Mouse (Mus musculus): ENCODE measurements at regions not wholly inside any gene's neighbourhood (a gene's known extent, or its start where the extent isn't known, plus 50 kb on each side); places are given as distances from the start of the nearest gene placed in this dataset.

DNA sequence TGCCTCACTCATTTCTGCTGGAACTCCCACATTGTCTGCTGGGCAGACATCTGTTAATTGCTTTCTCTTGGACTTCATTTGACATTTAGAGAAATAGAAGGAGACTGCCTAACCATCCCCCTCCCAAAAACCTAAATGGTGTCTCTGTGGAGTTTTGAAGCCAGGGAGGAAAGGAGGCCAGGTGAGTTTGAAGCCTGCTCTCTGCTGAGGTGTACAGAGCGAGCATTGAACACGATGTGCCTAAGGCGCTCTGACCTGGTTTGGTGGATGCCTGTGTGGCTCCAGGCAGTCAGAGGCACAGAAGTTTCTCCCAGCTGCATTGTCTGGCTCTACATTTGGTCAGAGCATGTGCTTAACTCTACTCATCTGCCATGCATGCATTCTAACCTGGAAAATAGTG is 302.6 kb upstream of the Camk1g start:
- TF ChIP-seq CTCF (IDR thresholded peaks at IDR 0.05; ENCODE audit: borderline replicate concordance, insufficient read depth, low read depth, low read length) (no peak), POLR2A (IDR thresholded peaks at IDR 0.05; ENCODE audit: borderline replicate concordance, insufficient read depth, low read length) (no peak)
